Mouse (Mus musculus): ENCODE measurements around the gene G6pc3. TPM values are rescaled to one million over a fixed set of nuclear protein-coding genes. Genes with fewer than 3 reads are reported as not detected.
"Not testable (repeated sequence)": the region's sequence is repeated elsewhere in the genome, so short reads cannot be mapped to it uniquely, and the experiment has no call there.

The G6pc3 gene
- 72.0 and 72.6 TPM in 2 replicates for polyA plus RNA-seq (2012; rRNA removed)

- peak; percentile 81 for DNase-seq (ENCODE audit: low read depth, low spot score)
- WGBS, result under 1% methylated on average over 50 of the region's 50 CpGs
Measured at GRCm38 (mm10) chr11:102189461-102190436, at the start of gene G6pc3. Gene G6pc3, plus strand, starts transcription at chr11:102189620.

GRCm38 (mm10) chr11:102140508-102140907 is 48.9 kb upstream of the G6pc3 start:
- peak; percentile 55 for DNase-seq (ENCODE audit: low read depth, low spot score)
- 2% methylated on average over 5 of the region's 5 CpGs for WGBS

DNA sequence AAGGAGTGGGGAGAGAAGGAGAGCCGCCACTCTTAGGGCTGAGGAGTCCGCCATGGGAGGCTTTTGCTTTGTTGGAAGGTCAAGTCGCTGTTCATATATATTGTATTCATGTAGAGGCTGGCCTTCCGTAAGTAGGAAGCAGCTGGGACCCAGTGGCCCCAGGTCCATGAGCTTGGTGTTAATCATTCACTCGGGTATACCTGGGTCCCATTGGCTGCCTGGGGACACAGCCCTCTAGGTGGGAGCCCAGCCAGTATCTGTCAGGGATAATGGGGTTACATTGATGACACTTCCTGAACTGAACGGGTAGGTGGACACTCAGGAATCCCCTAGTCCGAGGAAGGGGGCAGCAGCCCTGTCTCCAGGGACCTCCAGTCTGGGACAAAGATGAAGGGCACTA is 47.1 kb upstream of the G6pc3 start:
- WGBS, result 29% methylated on average over 7 of the region's 7 CpGs
- no peak for DNase-seq (ENCODE audit: low read depth, low spot score)

DNA sequence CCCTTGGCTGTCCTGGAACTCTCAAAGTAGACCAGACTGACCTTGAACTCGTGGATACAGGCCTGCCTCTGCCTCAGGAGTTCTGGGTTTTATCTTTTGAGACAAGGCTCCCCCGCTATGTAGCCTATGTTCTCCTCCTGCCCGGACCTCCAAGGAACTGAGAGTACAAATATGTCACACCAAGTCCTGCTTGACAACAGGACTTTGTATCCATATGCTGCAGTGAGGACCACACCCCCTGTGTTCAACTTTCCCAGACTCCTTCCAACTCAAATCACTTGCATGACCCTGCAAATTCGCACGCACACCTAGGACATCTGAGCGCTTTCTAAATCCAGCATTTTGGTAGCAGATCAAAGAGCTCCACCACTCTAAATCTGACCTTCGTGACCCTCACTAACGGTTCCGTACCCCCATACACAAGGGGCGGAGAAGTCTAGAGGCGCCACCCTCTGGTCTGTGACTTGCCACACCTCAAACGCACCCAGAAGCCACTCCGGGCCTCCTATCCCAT is 44.4 kb upstream of the G6pc3 start:
- WGBS, result 22% methylated on average over 13 of the region's 13 CpGs

GRCm38 (mm10) chr11:102145471-102146001 is 43.9 kb upstream of the G6pc3 start, which contains the start of gene Nags:
Gene Nags, plus strand, starts transcription at chr11:102145513.
- WGBS, result under 1% methylated on average over 50 of the region's 50 CpGs
- no peak for DNase-seq (ENCODE audit: low read depth, low spot score)

More for the DNA sequence above, 44.4 kb upstream of the G6pc3 start:
- DNase-seq (ENCODE audit: low read depth, low spot score), result no peak

DNA sequence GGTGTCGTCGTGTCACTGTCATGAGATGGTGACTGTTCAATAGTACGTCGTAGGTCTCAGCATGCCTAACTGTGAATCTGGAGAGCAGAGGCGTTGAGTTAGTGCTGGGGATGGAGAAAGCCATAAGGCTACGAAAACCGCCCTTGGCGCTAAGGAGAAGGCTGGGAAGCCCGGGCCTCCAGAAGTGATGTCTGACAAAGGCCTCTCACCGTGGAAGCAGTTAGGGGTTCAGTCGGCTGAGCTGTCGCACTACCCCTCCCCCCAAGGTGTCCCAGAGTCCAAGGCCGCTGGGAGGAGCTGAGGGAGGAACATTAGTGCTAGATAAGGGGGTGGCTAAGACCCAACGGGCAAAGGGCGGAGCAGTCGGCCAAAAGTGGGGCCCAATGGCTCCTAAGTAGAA is 43.4 kb upstream of the G6pc3 start:
- no peak for DNase-seq (ENCODE audit: low read depth, low spot score)
- 3% methylated on average over 16 of the region's 16 CpGs for WGBS

DNA sequence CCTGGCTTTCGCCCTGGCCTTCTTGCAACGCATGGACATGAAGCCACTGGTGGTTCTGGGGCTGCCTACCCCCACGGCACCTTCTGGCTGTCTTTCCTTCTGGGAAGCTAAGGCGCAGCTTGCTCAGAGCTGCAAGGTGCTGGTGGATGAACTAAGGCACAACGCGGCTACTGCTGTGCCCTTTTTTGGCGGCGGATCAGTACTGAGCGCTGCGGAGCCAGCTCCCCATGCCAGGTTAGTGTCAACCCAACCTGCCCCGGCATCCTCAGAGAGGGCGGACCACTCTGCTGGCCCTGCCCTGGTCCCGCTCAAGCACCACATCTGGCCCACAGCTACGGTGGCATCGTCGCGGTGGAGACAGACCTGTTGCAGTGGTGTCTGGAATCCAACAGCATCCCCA is 42.9 kb upstream of the G6pc3 start:
- WGBS, result 14% methylated on average over 17 of the region's 17 CpGs
- DNase-seq (ENCODE audit: low read depth, low spot score), result no peak

- WGBS, result 38% methylated on average over 34 of the region's 34 CpGs
- no peak for DNase-seq (ENCODE audit: low read depth, low spot score)
Measured at GRCm38 (mm10) chr11:102147213-102147989, 42.0 kb upstream of the G6pc3 start.

- DNase-seq (ENCODE audit: low read depth, low spot score), result peak; percentile 79
- under 1% methylated on average over 37 of the region's 37 CpGs for whole genome bisulfite sequencing
Measured at GRCm38 (mm10) chr11:102156039-102156785, 33.2 kb upstream of the G6pc3 start, which contains the start of gene Tmem101. Gene Tmem101, minus strand, starts transcription at chr11:102156404.

DNA sequence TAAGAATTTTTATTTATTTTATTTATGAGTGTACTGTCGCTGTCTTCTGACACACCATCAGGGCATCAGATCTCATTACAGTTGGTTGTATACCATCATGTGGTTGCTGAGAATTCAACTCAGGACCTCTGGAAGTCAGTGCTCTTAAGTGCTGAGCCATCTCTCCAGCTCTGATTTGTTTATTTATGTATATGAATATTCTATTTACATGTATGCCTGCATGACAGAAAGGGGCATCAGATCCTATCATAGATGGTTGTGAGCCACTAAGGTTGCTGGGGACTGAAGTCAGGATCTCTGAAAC is 32.7 kb upstream of the G6pc3 start:
- no peak for DNase-seq (ENCODE audit: low read depth, low spot score)
- WGBS, result 16% methylated on average over 1 of the region's 1 CpGs

DNA sequence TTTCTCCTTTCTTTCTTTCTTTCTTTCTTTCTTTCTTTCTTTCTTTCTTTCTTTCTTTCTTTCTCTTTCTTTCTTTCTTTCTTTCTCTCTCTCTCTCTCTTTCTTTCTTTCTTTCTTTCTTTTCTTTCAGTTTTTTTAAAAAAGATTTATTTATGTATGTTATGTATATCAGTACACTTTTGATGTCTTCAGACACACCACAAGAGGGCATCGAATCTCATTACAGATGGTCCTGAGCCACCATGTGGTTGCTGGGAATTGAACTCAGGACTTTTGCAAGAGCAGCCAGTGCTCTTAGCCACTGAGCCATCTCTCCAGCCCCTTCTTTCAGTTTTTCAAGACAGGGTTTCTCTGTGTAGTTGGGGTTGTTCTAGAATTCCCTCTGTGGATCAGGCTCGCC is 31.4 kb upstream of the G6pc3 start:
- WGBS, result 76% methylated on average over 2 of the region's 2 CpGs
- not testable (repeated sequence) for DNase-seq (ENCODE audit: low read depth, low spot score)

GRCm38 (mm10) chr11:102159781-102160180 is 29.6 kb upstream of the G6pc3 start:
- DNase-seq (ENCODE audit: low read depth, low spot score), result no peak
- WGBS, result 69% methylated on average over 5 of the region's 5 CpGs

- no peak for DNase-seq (ENCODE audit: low read depth, low spot score)
- WGBS, result 34% methylated on average over 6 of the region's 6 CpGs
Measured at GRCm38 (mm10) chr11:102165971-102166722, 23.3 kb upstream of the G6pc3 start.

DNA sequence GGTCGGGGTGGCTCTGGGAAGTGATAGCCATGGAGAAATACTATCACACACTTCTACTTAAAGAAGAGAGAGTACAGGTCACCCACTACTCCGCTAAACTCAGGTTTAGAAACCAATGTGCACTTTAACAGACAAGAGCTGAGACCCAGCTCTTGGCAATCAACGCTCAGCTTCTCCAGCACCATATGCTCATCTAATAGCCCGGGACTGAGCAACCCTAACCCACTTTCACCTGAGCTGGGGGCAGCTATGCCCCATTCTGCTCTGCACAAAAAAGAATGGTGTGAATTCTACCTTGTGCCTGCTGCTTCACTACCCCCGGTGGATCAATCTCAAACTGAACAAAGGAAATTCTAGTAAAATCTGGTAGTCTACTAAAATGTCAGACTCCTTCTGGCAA is 21.9 kb upstream of the G6pc3 start:
- WGBS, result 87% methylated on average over 5 of the region's 5 CpGs
- DNase-seq (ENCODE audit: low read depth, low spot score), result no peak

- WGBS, result 63% methylated on average over 5 of the region's 5 CpGs
- DNase-seq (ENCODE audit: low read depth, low spot score), result no peak
Measured at GRCm38 (mm10) chr11:102168689-102169088, 20.7 kb upstream of the G6pc3 start.

- no peak for DNase-seq (ENCODE audit: low read depth, low spot score)
Measured at GRCm38 (mm10) chr11:102179836-102180235, 9.6 kb upstream of the G6pc3 start.

DNA sequence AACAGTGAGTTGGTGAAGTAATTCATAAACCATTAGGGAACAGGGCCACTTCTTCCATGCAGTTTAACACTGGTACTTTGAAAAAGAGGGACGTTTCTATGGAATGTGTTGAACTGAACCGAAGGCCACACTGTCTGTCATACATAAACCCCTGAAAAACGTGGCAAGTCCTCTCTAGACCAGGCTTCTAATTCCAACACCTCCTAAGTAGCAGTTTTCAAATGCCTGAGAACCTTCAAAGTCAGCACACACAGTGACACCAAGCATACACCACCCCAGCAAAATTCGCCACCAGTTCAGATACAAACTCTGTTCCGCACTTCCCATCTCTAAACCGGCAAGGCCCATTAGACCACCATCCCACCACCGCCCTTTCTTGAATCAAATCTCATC is 5.2 kb upstream of the G6pc3 start:
- DNase-seq (ENCODE audit: low read depth, low spot score), result no peak
- 1% methylated on average over 7 of the region's 7 CpGs for WGBS

DNA sequence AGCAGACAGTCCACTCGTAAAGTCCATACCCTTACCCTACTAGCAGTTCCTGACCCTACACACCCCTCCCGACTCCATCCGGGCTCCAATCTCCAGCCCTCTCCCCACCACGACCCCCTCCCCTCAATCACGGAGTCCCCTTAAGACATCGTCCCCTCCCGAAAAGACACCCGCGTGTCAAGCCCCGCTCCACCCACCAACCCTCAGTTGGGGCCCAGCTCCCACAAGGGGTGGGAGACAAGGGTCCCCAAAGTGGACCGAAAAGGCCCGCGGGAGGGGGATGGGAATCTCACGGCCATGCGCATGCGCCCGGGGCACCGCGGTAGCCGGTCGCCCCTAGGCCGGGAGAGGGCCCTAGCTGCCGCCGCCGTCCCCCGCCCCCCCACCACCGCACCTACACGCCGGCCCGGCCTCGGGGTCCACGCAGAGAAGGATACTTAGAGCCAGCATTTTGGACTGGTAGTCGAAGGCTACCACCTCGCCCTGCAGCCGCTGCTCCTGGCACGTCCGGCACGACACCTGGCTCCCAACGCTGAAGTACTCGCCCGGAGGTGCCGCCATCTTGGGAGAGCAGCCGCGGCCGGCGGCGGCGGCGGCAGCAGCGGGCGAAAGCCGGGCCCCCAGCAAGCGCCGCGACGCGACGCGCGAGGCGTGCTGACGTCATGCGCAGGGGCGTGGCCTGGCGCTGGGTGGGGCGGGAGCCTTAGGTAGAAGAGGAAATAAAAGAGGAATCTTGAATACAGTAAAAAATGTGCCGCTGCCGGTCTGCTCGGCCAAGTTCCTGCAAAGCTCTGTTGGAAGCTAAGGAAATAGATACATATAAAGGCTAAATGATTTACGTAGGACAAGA is 4.5 kb upstream of the G6pc3 start, which contains the start of gene Lsm12:
Lsm12 (minus strand) TSS at position 651 of the 850 bp plus-strand sequence.
- under 1% methylated on average over 68 of the region's 70 CpGs for WGBS
- DNase-seq (ENCODE audit: low read depth, low spot score), result peak; percentile 93

Measured in large intestine, adult 2 months (tissue).